Mouse (Mus musculus): ENCODE data around the gene Sptan1.

DNA sequence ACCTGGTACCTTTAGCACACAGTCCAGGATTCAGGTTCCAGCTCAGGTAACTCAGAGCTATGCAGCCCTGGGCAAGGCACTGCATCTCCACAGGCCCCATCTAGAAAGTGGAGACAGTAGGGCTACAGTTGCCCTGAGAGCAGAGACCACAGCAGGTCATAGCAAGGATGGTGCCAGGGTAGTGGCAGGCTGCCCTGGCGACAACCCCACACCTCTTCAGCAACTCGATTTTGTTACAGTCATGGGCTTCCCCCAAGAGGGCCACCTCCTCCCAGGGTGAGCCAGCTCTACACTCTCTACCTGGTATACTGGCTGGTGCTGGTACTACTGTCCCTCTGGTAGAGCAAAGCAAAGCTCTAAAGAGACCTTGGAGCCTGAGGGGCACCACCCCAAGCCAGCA, 72.4 kb downstream of the Sptan1 start:
- TF ChIP-seq CTCF (IDR thresholded peaks at IDR 0.05; ENCODE audit: low read depth, low read length) = no peak
- no peak for TF ChIP-seq POLR2A (IDR thresholded peaks at IDR 0.05; ENCODE audit: borderline replicate concordance, low read depth, low read length)

Measured in bone marrow macrophage, adult 2 months (primary cell).